Mouse (Mus musculus): ENCODE data around the gene Slc7a14. TPM values are rescaled to one million over a fixed set of nuclear protein-coding genes. Genes with fewer than 3 reads are reported as not detected.
A peak's percentile ranks its signal among the peaks of the same experiment; 100 is the strongest.

Slc7a14 gene
- polyA plus RNA-seq, 1 experiment from 2014 or later = 7.7 TPM

DNA sequence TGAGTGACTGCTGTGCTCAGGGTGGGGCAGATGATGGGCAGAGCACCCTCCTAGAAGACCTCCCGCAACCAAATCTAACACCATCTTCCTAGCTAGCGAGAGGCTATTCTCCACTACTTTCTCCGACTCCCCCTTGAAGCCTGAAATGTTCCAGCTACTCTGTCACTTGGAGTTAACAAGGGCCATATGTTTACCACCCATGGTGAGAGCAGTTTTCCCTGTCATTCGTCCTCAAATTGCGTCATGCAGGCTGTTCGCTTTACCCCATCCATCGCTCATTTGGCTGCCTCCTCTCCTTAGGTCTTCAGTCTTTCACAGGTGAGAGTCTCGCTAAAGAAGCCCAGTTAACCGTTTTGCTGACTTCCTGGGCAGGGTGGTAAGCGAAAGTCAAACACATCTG, 118.8 kb downstream of the Slc7a14 start:
- H3K4me2 ChIP-seq = no peak overlapping the region
- H3K4me3 ChIP-seq = no peak overlapping the region
- H3K36me3 ChIP-seq (replicated peaks) = no peaks in the 10 kb centered on the region
- no peaks in the 10 kb centered on the region for H3K9me3 ChIP-seq
- WGBS = 84% methylated on average over 10 of the region's 10 CpGs
- H3K27ac ChIP-seq = no peak overlapping the region
- H3K27me3 ChIP-seq (replicated peaks) = no peaks in the 10 kb centered on the region
- H3K4me1 ChIP-seq = no peaks in the 10 kb centered on the region
- H3K9ac ChIP-seq = no peak overlapping the region
- ATAC-seq (replicated peaks) = no peak

DNA sequence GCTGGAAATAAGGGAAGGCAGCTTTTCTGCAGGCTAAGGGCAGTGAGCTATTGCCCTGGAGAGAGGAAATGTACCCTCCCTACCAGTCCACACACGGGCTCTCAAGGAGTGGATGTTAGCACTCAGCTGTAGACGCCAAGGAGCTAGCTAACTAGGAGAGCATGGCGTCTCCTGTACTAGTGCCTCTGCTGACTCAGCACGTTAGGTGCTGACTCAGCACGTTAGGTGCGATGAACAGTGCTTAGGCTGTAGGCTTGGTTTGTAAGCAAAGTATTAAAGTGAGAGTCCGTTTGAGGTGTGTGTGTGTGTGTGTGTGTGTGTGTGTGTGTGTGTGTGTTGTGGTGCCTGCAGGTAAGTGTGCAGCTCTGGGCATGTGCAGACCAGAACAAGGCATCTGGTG, 119.8 kb downstream of the Slc7a14 start:
- no peaks in the 10 kb centered on the region for H3K36me3 ChIP-seq (replicated peaks)
- H3K9ac ChIP-seq = no peak overlapping the region
- WGBS = 94% methylated on average over 7 of the region's 7 CpGs
- no peaks in the 10 kb centered on the region for H3K27me3 ChIP-seq (replicated peaks)
- H3K4me3 ChIP-seq = no peak overlapping the region
- H3K4me2 ChIP-seq = no peak overlapping the region
- no peaks in the 10 kb centered on the region for H3K9me3 ChIP-seq
- no peaks in the 10 kb centered on the region for H3K4me1 ChIP-seq
- no peak; the same call in 1 of the 2 replicates for ATAC-seq (replicated peaks)
- no peak overlapping the region for H3K27ac ChIP-seq

DNA sequence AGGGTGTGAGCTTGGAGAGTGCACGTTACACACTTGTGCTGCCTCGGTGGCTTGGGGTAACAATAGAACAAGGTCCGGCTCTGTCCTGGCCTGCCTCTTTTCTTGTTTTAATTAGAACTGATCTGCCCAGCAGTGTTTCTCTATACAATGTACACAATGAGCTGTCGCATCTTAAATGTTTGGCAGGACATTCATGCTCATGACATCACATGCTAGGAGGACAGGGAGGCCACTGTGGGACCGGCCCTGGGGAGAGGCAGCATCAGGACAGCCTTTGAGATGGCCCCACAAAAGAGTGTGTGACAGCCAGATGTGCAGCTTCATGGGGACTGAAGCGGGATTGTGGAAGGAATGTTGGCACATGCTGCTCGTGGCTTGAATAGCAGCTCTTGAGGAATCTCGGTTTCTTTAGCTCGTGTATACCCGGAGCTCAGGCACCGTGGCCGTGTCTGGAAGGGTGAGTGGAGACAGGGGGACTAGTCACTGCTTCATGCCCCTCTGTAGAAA, 143.8 kb downstream of the Slc7a14 start:
- Histone ChIP-seq H3K9ac (no peak overlapping the region), H3K27ac (no peak overlapping the region), H3K4me3 (no peak overlapping the region), H3K4me2 (no peak overlapping the region), H3K4me1 (peaks cover 10% of the 10 kb centered on the region; the same call in 1 of the 2 replicates), H3K27me3 (replicated peaks) (no peaks in the 10 kb centered on the region), H3K36me3 (replicated peaks) (no peaks in the 10 kb centered on the region), H3K9me3 (no peaks in the 10 kb centered on the region)
- WGBS = 24% methylated on average over 12 of the region's 12 CpGs
- peak; percentile 69 for ATAC-seq (replicated peaks)

DNA sequence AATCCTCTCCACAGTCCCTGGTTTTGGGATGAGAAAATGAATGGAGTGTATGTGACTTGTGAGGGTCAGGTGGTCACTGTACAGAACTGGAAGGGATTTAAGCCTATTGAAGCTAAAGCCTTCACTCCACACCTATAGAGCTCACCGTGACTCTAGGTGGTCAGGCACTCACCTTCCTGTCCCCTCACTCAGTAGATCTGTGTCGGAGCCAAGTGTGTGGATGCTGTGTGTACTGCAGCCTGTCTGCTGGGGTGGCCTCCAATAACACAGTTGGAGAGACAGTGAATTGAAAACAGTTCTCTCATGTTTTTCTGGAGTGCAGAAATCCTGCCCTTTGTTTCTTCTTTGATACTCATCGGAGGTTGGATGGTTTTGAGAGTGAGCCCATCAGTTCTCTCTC, 144.4 kb downstream of the Slc7a14 start:
- ATAC-seq (replicated peaks) = peak; percentile 73
- Histone ChIP-seq H3K27me3 (replicated peaks) (no peaks in the 10 kb centered on the region), H3K9me3 (no peaks in the 10 kb centered on the region), H3K27ac (no peak overlapping the region), H3K4me1 (peaks cover 10% of the 10 kb centered on the region; the same call in 1 of the 2 replicates), H3K36me3 (replicated peaks) (no peaks in the 10 kb centered on the region), H3K9ac (no peak overlapping the region), H3K4me3 (no peak overlapping the region), H3K4me2 (no peak overlapping the region)
- WGBS = 58% methylated on average over 3 of the region's 3 CpGs

DNA sequence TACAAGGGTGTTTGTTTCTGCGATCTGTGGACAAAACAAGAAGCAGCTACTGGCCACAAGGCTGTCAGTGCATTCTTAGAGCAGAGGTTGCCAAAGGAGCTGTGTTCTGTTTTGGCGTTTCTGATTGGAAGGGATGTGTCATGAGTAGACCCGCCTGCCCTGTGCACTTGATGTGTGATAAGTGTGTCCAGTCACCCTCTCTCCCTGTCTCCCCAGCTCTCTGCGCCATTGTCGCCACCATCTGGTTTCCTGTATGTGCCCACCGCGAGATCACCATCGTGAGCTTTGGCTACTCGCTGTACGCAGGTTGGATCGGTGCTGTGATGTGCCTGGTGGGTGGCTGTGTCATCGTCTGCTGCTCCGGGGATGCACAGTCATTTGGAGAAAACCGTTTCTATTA, 147.3 kb downstream of the Slc7a14 start:
- no peaks in the 10 kb centered on the region for H3K27me3 ChIP-seq (replicated peaks)
- no peak overlapping the region for H3K27ac ChIP-seq
- peaks cover 10% of the 10 kb centered on the region; the same call in 1 of the 2 replicates for H3K4me1 ChIP-seq
- no peak overlapping the region for H3K4me3 ChIP-seq
- no peak overlapping the region for H3K9ac ChIP-seq
- no peaks in the 10 kb centered on the region for H3K36me3 ChIP-seq (replicated peaks)
- no peaks in the 10 kb centered on the region for H3K9me3 ChIP-seq
- H3K4me2 ChIP-seq = no peak overlapping the region
- WGBS = 95% methylated on average over 14 of the region's 14 CpGs
- no peak for ATAC-seq (replicated peaks)

DNA sequence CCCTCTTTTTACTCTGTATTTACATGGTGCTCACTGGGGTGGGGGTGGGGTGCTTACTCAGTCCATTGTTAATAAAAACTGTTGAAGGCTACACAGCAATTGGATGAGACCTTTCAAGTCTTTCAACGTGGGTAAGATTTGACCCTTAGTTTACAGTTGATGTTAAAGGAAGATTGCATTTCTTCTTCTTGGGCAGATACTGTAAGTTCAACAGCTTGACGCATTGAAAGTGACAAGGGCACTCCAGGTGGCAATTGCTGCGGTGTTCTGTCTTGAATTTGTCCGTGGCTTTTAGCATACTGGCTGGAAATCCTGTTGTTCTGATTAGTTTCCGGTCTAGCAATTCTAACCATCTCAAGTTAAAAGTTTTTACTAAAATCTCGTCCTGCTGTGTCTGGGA, 148.8 kb downstream of the Slc7a14 start:
- Histone ChIP-seq H3K4me2 (no peak overlapping the region), H3K9ac (no peak overlapping the region), H3K36me3 (replicated peaks) (no peaks in the 10 kb centered on the region), H3K4me1 (peaks cover 6% of the 10 kb centered on the region; the same call in 1 of the 2 replicates), H3K27me3 (replicated peaks) (no peaks in the 10 kb centered on the region), H3K9me3 (no peaks in the 10 kb centered on the region), H3K4me3 (no peak overlapping the region), H3K27ac (no peak overlapping the region)
- ATAC-seq (replicated peaks) = no peak
- 26% methylated on average over 6 of the region's 6 CpGs for WGBS

DNA sequence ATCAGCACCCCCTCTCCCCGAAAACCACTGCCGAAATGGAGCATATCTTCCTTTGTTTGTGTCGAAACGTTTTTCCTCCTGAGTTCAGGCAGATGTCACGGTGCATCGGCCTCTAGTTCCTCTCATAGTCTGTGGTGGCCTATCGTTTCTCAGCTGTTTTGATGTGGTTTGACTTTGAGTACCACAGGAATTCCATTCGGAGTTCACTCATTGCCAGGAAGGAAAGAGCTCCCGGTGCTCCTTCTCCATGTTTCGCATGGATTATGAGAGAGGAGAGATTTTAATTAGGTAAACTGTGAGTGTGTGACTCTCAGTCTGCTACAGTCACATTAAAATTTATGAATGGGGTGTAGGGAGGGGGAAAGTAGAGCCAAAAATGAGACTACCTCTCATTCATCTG, 150.1 kb downstream of the Slc7a14 start:
- Histone ChIP-seq H3K9me3 (no peaks in the 10 kb centered on the region), H3K36me3 (replicated peaks) (no peaks in the 10 kb centered on the region), H3K27ac (no peak overlapping the region), H3K4me1 (no peaks in the 10 kb centered on the region), H3K4me3 (no peak overlapping the region), H3K4me2 (no peak overlapping the region), H3K27me3 (replicated peaks) (no peaks in the 10 kb centered on the region), H3K9ac (no peak overlapping the region)
- 63% methylated on average over 10 of the region's 10 CpGs for WGBS
- ATAC-seq (replicated peaks) = no peak

DNA sequence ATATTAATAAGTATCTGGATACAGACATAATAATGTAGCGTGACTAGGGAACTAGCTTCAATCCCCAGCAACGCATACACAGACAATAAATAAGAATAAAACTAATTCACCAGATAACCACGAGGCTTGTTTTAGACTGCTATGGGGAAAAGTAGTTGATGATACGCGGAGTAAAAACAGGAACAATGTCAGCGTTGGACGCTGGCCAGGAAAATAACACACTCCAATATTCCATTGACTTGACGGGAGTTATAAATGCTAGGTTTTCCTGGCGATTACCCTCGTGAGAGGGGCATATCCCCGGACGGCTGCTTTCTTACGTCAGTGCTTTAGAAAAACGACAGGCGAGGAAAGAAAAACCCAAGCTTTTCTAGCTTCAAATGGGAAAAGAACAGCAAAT, 152.4 kb downstream of the Slc7a14 start:
- H3K4me2 ChIP-seq = no peak overlapping the region
- no peaks in the 10 kb centered on the region for H3K4me1 ChIP-seq
- no peaks in the 10 kb centered on the region for H3K9me3 ChIP-seq
- 82% methylated on average over 15 of the region's 15 CpGs for WGBS
- H3K4me3 ChIP-seq = no peak overlapping the region
- no peaks in the 10 kb centered on the region for H3K27me3 ChIP-seq (replicated peaks)
- no peak overlapping the region for H3K9ac ChIP-seq
- no peak overlapping the region for H3K27ac ChIP-seq
- no peaks in the 10 kb centered on the region for H3K36me3 ChIP-seq (replicated peaks)
- no peak for ATAC-seq (replicated peaks)

DNA sequence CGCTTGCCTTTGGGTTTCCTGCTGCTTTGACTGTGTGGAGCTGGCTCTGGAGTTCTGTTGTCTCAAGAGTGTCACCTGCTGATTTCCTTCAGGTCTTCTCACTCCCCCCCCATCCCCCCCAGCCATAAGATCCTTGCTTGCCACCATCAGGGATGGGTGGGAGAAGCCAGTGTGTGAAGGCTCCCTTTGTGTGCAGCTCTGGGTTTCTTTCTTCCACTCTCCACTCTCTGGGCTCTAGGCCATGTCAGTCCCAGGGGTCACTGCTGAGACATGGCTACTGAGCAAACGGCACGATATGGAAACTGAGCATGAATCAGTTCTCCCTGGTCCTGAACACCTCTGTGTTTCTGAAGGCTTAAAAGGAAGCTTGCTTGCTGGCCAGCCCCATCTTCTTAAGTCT, 154.1 kb downstream of the Slc7a14 start:
- Histone ChIP-seq H3K4me3 (no peak overlapping the region), H3K27me3 (replicated peaks) (0 out of 2 replicates have a peak, but pooled peaks cover 3% of the 10 kb centered on the region), H3K4me1 (no peaks in the 10 kb centered on the region), H3K9me3 (no peaks in the 10 kb centered on the region), H3K9ac (no peak overlapping the region), H3K4me2 (no peak overlapping the region), H3K27ac (no peak overlapping the region), H3K36me3 (replicated peaks) (no peaks in the 10 kb centered on the region)
- WGBS = 48% methylated on average over 3 of the region's 3 CpGs
- ATAC-seq (replicated peaks) = no peak

Other genes starting within 250 kb of the Slc7a14 start
- gene Skil, start 215.3 kb downstream of the Slc7a14 start, polyA plus RNA-seq (2015; fragmentation: Nextera tagmentation; extraction: Ambion mirVana) = 25.9 and 29.5 TPM in 2 replicates
- gene Cldn11, start 160.5 kb downstream of the Slc7a14 start, polyA plus RNA-seq (2015; fragmentation: Nextera tagmentation; extraction: Ambion mirVana) = 57.8 and 75.1 TPM in 2 replicates

All from midbrain, embryonic 15.5 days (tissue).